Mouse (Mus musculus) left cerebral cortex, adult 11 months (tissue): ENCODE measurements at regions not wholly inside any gene's neighbourhood (a gene's known extent, or its start where the extent isn't known, plus 50 kb on each side); places are given as distances from the start of the nearest gene placed in this dataset.
"Not testable (repeated sequence)": the region's sequence is repeated elsewhere in the genome, so short reads cannot be mapped to it uniquely, and the experiment has no call there.

Experiments
- DNase-seq: peaks from one replicate; pipeline ENCODE4 v3.0.0; 2022; ENCODE audit warnings: low spot score

GRCm38 (mm10) chrX:41216827-41217226 is 183.8 kb upstream of the Gria3 start:
- peak; percentile 1 for DNase-seq

- DNase-seq = not testable (repeated sequence)
These were observed 150.9 kb upstream of the Gria3 start for GRCm38 (mm10) chrX:41249739-41250138.

GRCm38 (mm10) chrX:41252923-41253322 is 147.7 kb upstream of the Gria3 start:
- no peak for DNase-seq

GRCm38 (mm10) chrX:41254695-41255094 is 146.0 kb upstream of the Gria3 start:
- peak; percentile 43 for DNase-seq

GRCm38 (mm10) chrX:41291098-41291497 is 109.6 kb upstream of the Gria3 start:
- DNase-seq = no peak

- no peak for DNase-seq
These were observed 84.2 kb upstream of the Gria3 start for GRCm38 (mm10) chrX:41316493-41316892.

- no peak for DNase-seq
These were observed 82.9 kb upstream of the Gria3 start for GRCm38 (mm10) chrX:41317740-41318139.

GRCm38 (mm10) chrX:41319896-41320295 is 80.8 kb upstream of the Gria3 start:
- no peak for DNase-seq
